Mouse (Mus musculus): ENCODE results near the gene Hhat. TPM values are rescaled to one million over a fixed set of nuclear protein-coding genes. Genes with fewer than 3 reads are reported as not detected.
A peak's percentile ranks its signal among the peaks of the same experiment; 100 is the strongest.

The Hhat gene
- total RNA-seq, 2 experiments from 2014 or later = 2.0 to 2.8 TPM

DNA sequence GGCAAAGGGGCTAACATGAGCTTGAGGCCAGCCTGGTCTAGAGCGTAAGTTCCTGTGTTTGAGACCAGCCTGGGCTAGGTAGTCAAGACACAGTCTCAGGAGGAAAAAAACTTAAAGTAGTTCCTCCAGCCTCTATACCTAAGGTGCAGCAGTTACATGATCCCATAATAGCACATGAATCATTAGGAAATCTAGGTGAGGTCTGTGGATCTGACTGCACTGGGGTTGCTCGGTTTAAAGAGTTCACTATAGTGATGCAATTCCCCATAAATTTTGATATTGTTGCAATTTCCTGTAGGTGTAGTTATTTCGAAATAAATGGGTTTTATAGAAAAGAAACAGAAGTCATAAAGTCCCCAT, 26.2 kb downstream of the Hhat start:
- no peak for DNase-seq (ENCODE audit: low spot score in 2 of 2)

- no peak for DNase-seq (ENCODE audit: low spot score in 2 of 2)
These were observed 28.4 kb downstream of the Hhat start for GRCm38 (mm10) chr1:192742394-192743251.

- DNase-seq (ENCODE audit: low spot score in 2 of 2) = no peak
These were observed 29.1 kb downstream of the Hhat start for GRCm38 (mm10) chr1:192741896-192742295.

DNA sequence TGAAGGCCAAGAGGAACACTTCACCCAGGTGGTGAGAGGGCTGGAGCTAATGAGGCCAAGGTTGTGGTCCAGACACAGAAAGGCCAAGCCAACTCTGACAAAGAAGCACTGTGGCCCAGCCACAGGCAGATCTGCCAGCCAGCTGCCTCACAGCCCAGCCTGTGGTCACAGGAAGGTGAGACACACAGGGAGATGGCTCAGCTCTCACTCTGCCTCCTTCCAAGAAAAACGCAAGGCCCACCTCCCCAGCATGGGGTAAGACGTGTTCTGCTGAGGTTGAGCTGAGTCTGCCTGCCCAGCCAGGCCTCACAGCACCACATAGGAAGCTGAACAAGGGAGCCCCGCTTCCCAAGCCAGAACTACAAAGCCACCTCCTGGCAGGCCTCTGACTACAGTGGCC, 34.5 kb downstream of the Hhat start:
- DNase-seq (ENCODE audit: low spot score in 2 of 2) = peak in 1 of 2 experiments; percentile 32

GRCm38 (mm10) chr1:192736002-192736426, 35.0 kb downstream of the Hhat start:
- DNase-seq (ENCODE audit: low spot score in 2 of 2) = no peak

GRCm38 (mm10) chr1:192730517-192730916, 40.5 kb downstream of the Hhat start:
- DNase-seq (ENCODE audit: low spot score in 2 of 2) = no peak

GRCm38 (mm10) chr1:192726996-192727624, 43.9 kb downstream of the Hhat start:
- peak; percentile 66 to 80 for DNase-seq (ENCODE audit: low spot score in 2 of 2)

DNA sequence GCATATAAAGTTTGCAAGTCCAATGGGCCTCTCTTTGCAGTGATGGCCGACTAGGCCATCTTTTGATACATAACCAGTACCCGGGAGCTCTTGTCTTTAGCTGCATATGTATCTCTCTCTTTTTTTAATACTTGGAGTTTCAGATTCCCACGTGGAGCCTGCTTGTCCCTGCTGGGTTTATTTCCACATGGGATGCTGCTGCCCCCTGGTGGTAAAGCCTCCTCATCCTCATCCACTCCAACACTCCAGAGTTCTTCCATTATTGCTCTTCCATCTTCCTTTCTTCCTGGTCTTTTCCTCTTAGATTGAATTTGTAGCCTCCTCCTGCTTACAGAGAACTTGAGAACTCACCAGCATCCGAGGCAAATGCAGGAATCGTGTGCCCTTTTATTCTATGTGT, 48.9 kb downstream of the Hhat start:
- peak; percentile 75 to 76 for DNase-seq (ENCODE audit: low spot score in 2 of 2)

- no peak for DNase-seq (ENCODE audit: low spot score in 2 of 2)
These were observed 50.9 kb downstream of the Hhat start for GRCm38 (mm10) chr1:192720156-192720555.

GRCm38 (mm10) chr1:192711779-192712348, 59.2 kb downstream of the Hhat start:
- DNase-seq (ENCODE audit: low spot score in 2 of 2) = peak; percentile 76 to 78

DNA sequence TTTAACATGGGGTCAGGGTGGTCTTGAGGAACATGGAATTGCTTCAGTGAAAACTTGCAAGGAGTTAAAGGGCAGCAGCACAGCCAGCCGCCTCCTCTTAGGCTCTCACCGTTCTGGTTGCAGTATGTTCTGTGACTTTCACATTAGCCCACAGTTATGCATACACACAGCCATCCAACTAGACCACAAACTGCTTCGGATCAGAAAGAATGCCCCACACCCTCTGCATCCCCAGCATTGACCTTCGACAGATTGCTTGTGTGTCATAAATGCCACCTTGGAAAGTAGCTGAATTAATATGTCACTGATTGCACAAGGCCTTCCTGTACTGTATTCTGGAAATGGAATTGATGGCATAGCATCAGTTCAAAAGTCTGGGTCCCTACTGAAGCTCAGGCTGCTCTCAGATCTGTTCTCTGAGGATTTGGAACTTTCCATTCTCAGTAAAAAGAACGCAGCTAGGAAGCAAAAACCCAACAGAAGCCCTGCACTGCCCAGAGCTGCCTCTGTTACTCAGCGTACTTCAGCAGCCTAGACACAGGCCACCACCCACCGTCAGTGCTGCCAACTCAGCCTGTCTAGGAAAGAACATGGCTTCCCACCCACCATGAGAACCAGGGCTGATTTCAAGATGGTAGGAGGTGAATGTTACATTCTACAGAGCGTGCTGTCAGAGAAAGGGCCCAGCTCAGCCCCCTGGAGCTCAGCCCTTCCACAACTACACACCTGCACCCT, 70.5 kb downstream of the Hhat start:
- DNase-seq (ENCODE audit: low spot score in 2 of 2) = no peak

DNA sequence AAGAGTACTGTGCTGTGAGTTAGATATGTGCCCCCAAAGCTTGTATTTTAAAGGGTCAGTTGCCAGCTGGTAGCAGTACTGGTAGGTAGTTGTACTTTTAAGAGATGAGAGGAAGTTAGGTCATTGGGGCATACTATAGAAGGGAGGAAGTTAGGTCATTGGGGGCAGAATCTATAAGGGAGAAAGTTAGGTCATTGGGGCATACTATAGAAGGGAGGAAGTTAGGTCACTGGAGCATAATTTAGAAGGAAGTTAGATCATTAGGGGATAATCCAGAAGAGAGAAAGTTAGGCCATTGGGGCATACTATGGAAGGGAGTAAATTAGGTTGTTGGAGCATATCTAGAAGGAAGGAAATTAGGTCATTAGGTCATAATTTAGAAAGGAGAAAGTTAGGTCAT, 71.9 kb downstream of the Hhat start:
- no peak for DNase-seq (ENCODE audit: low spot score in 2 of 2)

DNA sequence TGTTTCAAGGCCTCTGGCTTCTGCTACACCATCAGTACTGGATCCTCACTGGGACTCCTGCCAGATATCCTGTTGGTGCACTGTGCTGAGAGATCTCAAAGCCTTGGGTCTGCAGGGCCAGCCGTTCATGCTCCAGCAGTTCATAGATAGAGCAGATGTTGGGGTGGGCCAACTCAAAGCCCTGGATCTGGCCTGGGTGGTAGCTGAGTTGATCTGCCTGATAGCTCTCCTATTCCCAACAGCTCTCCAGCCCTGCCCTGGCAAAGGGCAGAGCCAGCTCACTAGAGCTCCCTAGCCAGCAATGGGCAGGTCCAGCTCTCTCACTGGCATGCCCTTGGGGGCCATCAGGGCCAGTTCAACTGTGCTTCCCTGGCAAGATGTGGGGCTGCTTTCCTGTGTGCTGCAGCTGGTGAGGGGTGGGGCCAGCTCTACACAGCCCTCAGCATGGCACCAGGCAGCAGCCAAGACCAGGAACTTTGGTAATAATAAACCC, 74.6 kb downstream of the Hhat start:
- DNase-seq (ENCODE audit: low spot score in 2 of 2) = no peak

GRCm38 (mm10) chr1:192693644-192694043, 77.4 kb downstream of the Hhat start:
- no peak for DNase-seq (ENCODE audit: low spot score in 2 of 2)

DNA sequence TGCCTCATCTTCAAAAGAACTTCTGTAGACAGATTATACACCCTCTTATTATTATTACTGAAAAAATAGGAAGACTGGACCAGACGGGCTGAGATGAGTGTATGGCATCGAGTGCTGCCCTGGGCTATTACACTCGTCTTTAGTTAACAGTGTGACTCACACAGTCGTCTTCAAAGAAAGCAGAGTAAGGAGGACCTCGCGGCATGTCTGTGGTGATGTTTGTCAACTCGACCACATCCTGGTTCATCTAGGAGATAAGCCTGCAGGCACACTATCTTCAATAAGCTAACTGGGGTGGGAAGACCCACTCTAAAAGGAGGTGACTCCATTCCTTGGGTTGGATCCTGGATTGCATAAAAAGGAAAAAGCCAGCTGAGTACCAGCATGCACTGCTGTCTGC, 78.0 kb downstream of the Hhat start:
- DNase-seq (ENCODE audit: low spot score in 2 of 2) = no peak

DNA sequence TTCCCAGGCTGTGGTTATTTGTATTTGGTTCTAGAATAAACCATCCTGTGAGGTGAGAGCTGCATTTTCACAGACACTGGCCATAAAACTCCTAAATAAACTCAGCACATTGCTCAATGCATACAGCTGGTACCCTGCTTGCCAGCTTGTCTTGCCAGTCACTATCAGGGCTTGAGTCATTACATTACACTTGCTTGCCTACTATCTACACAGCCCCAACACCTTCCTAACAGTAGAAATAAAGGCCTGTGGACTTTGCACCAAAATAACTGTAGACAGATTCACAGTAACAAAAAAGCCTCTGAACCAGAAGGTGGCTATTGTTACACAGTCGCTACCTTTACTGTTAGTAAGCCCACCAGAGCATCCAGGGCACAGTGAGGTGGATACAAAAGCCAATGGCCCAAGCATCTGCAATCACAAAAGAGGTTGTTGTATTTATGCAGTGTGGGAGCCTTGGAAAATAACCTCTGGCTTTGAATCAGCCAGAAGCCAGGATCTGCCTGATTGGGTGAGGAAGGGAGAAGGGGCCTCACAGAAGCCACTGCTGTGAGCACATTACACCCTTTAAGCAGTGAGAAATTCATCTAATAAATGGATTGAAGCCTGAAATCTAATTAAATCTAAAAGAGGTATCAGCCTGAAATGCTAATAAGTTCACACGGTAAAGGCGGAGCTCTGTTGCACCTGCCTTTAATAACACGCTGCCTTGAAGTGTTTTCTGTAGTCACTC, 88.6 kb downstream of the Hhat start:
- DNase-seq (ENCODE audit: low spot score in 2 of 2) = no peak

- no peak for DNase-seq (ENCODE audit: low spot score in 2 of 2)
These were observed 93.8 kb downstream of the Hhat start for GRCm38 (mm10) chr1:192677236-192677635.

- DNase-seq (ENCODE audit: low spot score in 2 of 2) = no peak
These were observed 107.4 kb downstream of the Hhat start for GRCm38 (mm10) chr1:192663608-192664007.

DNA sequence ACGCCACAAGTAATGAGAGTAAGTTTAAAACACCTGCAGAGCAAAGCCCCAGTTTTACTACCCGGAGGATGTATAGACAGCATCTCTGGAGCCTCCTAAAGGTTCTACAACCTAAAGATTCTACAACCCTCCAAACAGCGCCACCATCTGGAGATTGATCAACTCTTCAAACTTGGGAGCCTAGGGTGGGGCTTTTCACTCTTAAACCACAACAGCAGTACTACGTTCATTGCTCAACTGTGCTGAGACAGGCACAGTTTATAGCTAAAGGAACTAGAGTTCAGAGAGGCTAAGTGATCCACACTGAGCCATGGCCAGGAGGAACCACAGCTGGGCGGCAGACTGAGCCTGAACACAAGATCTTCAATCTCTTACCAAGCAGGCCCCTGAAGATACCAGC, 107.9 kb downstream of the Hhat start:
- no peak for DNase-seq (ENCODE audit: low spot score in 2 of 2)

DNA sequence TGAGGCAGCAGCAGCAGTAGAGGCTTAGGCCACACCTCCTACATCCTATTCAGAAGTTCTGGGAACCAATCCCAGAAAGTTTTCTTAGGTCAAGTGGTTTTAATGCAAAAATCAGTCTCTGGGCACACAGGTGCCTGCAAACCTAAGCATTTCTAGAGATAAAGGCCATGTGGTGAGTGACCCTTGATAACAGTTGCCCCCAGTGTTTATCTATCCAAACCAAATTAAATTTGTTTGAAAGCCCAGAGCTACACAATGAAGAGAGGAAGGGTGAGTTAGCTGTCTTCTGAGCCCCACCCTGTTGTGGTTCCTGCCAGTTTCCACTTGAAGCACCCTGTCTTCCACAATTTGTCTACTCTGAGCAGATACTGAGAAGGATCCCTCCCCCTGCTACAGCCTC, 109.4 kb downstream of the Hhat start:
- DNase-seq (ENCODE audit: low spot score in 2 of 2) = no peak

GRCm38 (mm10) chr1:192657417-192657816, 113.6 kb downstream of the Hhat start:
- no peak for DNase-seq (ENCODE audit: low spot score in 2 of 2)

Measured in layer of hippocampus, postnatal 10 days (tissue).